Mouse (Mus musculus) kidney, postnatal 0 days (tissue): ENCODE measurements at regions not wholly inside any gene's neighbourhood (a gene's known extent, or its start where the extent isn't known, plus 50 kb on each side); places are given as distances from the start of the nearest gene placed in this dataset.
"Not testable (repeated sequence)": the region's sequence is repeated elsewhere in the genome, so short reads cannot be mapped to it uniquely, and the experiment has no call there.

Experiments
- ATAC-seq: fragments of 200-750 bp; cut with Nextera tagmentation; replicated peaks from 2 replicates; pipeline ENCODE4 v1.8.0; 2017; ENCODE audit warnings: low read depth, moderate number of reproducible peaks, moderate TSS enrichment, moderate library complexity; ENCODE audit not compliant: low FRiP score
- DNase-seq: peaks from one replicate; pipeline ENCODE4 v3.0.0-alpha.2; 2016; ENCODE audit warnings: low spot score
- H3K27ac ChIP-seq: fragments of 300-500 bp; sonication (generic); 2 replicates; pipeline ENCODE4 v1.5.1; 2014; ENCODE audit warnings: mild to moderate bottlenecking
- H3K27me3 ChIP-seq: fragments of 300-500 bp; sonication (generic); 2 replicates; pipeline ENCODE4 v1.6.1; 2014; ENCODE audit warnings: low read length, mixed read lengths; ENCODE audit not compliant: insufficient read depth
- H3K36me3 ChIP-seq: fragments of 300-500 bp; sonication (generic); 2 replicates; pipeline ENCODE4 v1.6.1; 2014; ENCODE audit warnings: low read length, mixed read lengths; ENCODE audit not compliant: insufficient read depth
- H3K4me1 ChIP-seq: fragments of 300-500 bp; sonication (generic); replicated peaks from 2 replicates; pipeline ENCODE4 v1.6.1; 2014; ENCODE audit warnings: antibody characterized with exemption, low read length, mixed read lengths; ENCODE audit not compliant: insufficient read depth
- H3K4me2 ChIP-seq: fragments of 300-500 bp; sonication (generic); 2 replicates; pipeline ENCODE4 v1.6.1; 2014; ENCODE audit warnings: mild to moderate bottlenecking, low read length, moderate library complexity, mixed read lengths
- H3K4me3 ChIP-seq: fragments of 300-500 bp; sonication (generic); replicated peaks from 2 replicates; pipeline ENCODE4 v1.5.1; 2014; ENCODE audit warnings: low read depth, low read length
- H3K9ac ChIP-seq: fragments of 300-500 bp; sonication (generic); 2 replicates; pipeline ENCODE4 v1.6.1; 2014; ENCODE audit warnings: low read depth, low read length
- H3K9me3 ChIP-seq: fragments of 300-500 bp; sonication (generic); replicated peaks from 2 replicates; pipeline ENCODE4 v1.6.1; 2016; ENCODE audit warnings: low read length, inconsistent platforms, mixed read lengths
- CTCF ChIP-seq: IDR thresholded peaks from 2 replicates; pipeline ENCODE4 v1.5.1; 2016; ENCODE audit warnings: antibody characterized with exemption, low read depth, mild to moderate bottlenecking, moderate library complexity
- WGBS: fragments of 180-500 bp; shearing (Covaris S2); extraction: QIAGEN DNeasy Blood & Tissue Kit; methylation state at CpG from one replicate; pipeline ENCODE4 v1.1.7; 2014; 5-methylcytosine and 5-hydroxymethylcytosine counted together

- not testable (repeated sequence) for DNase-seq, H3K4me2 ChIP-seq, H3K27ac ChIP-seq, H3K36me3 ChIP-seq, ATAC-seq, H3K4me3 ChIP-seq, H3K9ac ChIP-seq, H3K4me1 ChIP-seq, H3K9me3 ChIP-seq, H3K27me3 ChIP-seq
- 88% methylated on average over 14 of the region's 14 CpGs for WGBS
Measured at GRCm38 (mm10) chr12:77526581-77526980, 288.7 kb downstream of the Fut8 start.

- H3K4me2 ChIP-seq = no peak overlapping the region
- H3K9me3 ChIP-seq = no peaks in the 10 kb centered on the region
- no peak overlapping the region for H3K9ac ChIP-seq
- H3K4me1 ChIP-seq = no peaks in the 10 kb centered on the region
- no peaks in the 10 kb centered on the region for H3K27me3 ChIP-seq
- no peak for ATAC-seq
- no peak overlapping the region for H3K4me3 ChIP-seq
- H3K36me3 ChIP-seq = no peaks in the 10 kb centered on the region
- no peak for TF ChIP-seq CTCF
- WGBS = 52% methylated on average over 1 of the region's 1 CpGs
- peak; percentile 39 for DNase-seq
- H3K27ac ChIP-seq = no peak overlapping the region
Measured at GRCm38 (mm10) chr12:77527499-77527898, 289.6 kb downstream of the Fut8 start.

- Histone ChIP-seq H3K4me2 (no peak overlapping the region), H3K9ac (no peak overlapping the region), H3K4me1 (no peaks in the 10 kb centered on the region), H3K9me3 (no peaks in the 10 kb centered on the region), H3K36me3 (no peaks in the 10 kb centered on the region), H3K27ac (no peak overlapping the region), H3K27me3 (no peaks in the 10 kb centered on the region), H3K4me3 (no peak overlapping the region)
- WGBS = 70% methylated on average over 9 of the region's 9 CpGs
- ATAC-seq (no peak), DNase-seq (no peak)
- no peak for TF ChIP-seq CTCF
Measured at GRCm38 (mm10) chr12:77527953-77528865, 290.3 kb downstream of the Fut8 start.

GRCm38 (mm10) chr12:77528868-77529271 lies 290.9 kb downstream of the Fut8 start:
- no peak for TF ChIP-seq CTCF
- ATAC-seq (no peak), DNase-seq (no peak)
- Histone ChIP-seq H3K27me3 (no peaks in the 10 kb centered on the region), H3K4me3 (no peak overlapping the region), H3K4me1 (no peaks in the 10 kb centered on the region), H3K9ac (no peak overlapping the region), H3K36me3 (no peaks in the 10 kb centered on the region), H3K27ac (no peak overlapping the region), H3K4me2 (no peak overlapping the region), H3K9me3 (no peaks in the 10 kb centered on the region)
- WGBS = 63% methylated on average over 8 of the region's 8 CpGs

- Histone ChIP-seq H3K9me3 (no peaks in the 10 kb centered on the region), H3K4me3 (no peak overlapping the region), H3K4me1 (no peaks in the 10 kb centered on the region), H3K9ac (no peak overlapping the region), H3K27ac (no peak overlapping the region), H3K27me3 (no peaks in the 10 kb centered on the region), H3K4me2 (no peak overlapping the region), H3K36me3 (no peaks in the 10 kb centered on the region)
- WGBS = 73% methylated on average over 4 of the region's 4 CpGs
- DNase-seq (no peak), ATAC-seq (no peak)
- TF ChIP-seq CTCF = no peak
Measured at GRCm38 (mm10) chr12:77529414-77529813, 291.5 kb downstream of the Fut8 start.

GRCm38 (mm10) chr12:77529955-77530354 lies 292.0 kb downstream of the Fut8 start:
- no peak for TF ChIP-seq CTCF
- no peaks in the 10 kb centered on the region for H3K36me3 ChIP-seq
- no peak overlapping the region for H3K27ac ChIP-seq
- no peak overlapping the region for H3K4me3 ChIP-seq
- 93% methylated on average over 3 of the region's 3 CpGs for WGBS
- no peak overlapping the region for H3K4me2 ChIP-seq
- no peaks in the 10 kb centered on the region for H3K4me1 ChIP-seq
- H3K27me3 ChIP-seq = no peaks in the 10 kb centered on the region
- H3K9me3 ChIP-seq = no peaks in the 10 kb centered on the region
- no peak overlapping the region for H3K9ac ChIP-seq
- DNase-seq (no peak), ATAC-seq (no peak)
